Mouse (Mus musculus): Measurements from ENCODE around the gene Bcor. TPM values are rescaled to one million over a fixed set of nuclear protein-coding genes. Genes with fewer than 3 reads are reported as not detected.

Bcor gene
- polyA plus RNA-seq, 1 experiment from 2014 or later: 14.5 TPM

DNA sequence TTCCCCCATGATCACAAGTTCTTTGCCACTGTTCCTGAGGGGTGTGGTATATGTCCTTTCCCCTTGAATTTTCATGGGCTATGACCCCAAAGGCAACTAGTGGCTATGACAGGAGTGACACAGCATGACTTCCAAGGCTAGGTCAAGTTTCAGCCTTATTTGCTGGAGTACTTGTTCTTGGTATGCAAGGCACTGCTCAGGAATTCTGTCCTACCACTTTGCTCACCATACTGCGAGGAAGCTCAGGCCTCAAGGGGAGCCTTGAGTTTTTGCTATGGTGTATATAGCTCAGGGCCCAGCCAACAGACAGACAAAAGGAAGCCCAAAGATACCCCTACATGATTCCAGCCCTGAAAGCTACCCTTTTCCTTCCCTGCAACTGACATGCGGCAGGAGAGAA, 13.9 kb downstream of the Bcor start:
- H3K4me1 ChIP-seq: peaks cover 21% of the 10 kb centered on the region
- no peak overlapping the region for H3K4me3 ChIP-seq
- H3K9ac ChIP-seq: no peak overlapping the region
- WGBS: 61% methylated on average over 2 of the region's 2 CpGs
- no peak overlapping the region for H3K4me2 ChIP-seq
- ATAC-seq (ENCODE audit: extremely low read depth, insufficient number of reproducible peaks, low FRiP score, low TSS enrichment): no peak
- H3K27me3 ChIP-seq (replicated peaks): peaks cover 61% of the 10 kb centered on the region
- H3K27ac ChIP-seq (replicated peaks): no peak overlapping the region
- H3K36me3 ChIP-seq: no peaks in the 10 kb centered on the region
- no peaks in the 10 kb centered on the region for H3K9me3 ChIP-seq

DNA sequence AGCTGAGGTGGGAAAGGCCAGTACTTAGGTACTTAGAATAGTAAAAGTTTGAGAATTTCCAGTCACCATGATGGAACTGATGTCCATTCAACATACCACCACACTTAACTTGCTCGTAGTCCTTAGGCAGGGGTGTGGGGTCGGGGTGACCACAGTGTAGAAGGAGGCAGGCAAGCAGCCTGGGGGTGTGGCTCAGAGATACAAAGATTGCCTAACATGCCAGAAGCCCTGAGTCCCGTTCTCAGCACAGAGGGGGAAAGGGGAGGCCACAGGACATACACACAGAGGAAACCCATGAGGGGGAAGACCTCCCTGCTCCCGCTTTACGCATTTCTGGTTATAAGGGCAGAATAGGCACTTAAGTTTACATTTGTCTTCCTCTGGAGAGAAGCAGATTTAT, 17.3 kb downstream of the Bcor start:
- Histone ChIP-seq H3K9ac (no peak overlapping the region), H3K27me3 (replicated peaks) (peaks cover 69% of the 10 kb centered on the region), H3K4me1 (peaks cover 12% of the 10 kb centered on the region), H3K27ac (replicated peaks) (no peak overlapping the region), H3K36me3 (no peaks in the 10 kb centered on the region), H3K4me2 (no peak overlapping the region), H3K4me3 (no peak overlapping the region), H3K9me3 (no peaks in the 10 kb centered on the region)
- WGBS: 60% methylated on average over 5 of the region's 5 CpGs
- ATAC-seq (ENCODE audit: extremely low read depth, insufficient number of reproducible peaks, low FRiP score, low TSS enrichment): no peak

DNA sequence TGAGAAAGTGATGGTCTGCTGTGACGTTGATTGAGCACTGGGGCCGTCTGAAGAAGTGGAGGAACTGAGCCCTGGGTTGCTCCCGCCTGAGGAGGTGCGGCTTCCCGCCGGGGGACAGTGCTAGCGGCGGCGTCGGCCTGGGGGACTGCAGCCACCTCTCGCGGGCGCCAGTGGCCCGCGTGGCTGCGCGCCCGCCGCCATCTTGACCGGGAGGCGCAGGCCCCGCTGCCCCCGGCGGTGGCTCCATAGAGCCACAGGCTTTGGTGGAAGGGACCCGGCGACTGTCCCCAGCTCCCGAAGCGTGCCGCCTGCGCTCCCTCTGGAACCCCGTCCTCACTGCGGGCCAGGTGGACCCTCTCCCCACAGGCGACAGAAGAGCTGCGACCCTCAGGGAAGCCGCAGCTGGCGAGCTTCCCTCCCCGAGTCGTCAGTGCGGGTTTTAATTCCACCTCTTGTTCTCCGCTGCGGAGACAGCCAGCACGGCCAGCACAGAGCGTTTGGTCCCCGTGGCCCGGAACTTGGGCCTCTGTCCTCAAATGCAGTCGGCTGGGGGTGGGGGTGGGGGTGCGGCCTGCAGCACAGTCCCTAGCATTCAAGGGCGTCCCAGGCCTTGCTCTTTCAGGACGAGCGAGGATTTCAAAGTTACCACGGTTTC, 19.9 kb downstream of the Bcor start:
- no peak for ATAC-seq (ENCODE audit: extremely low read depth, insufficient number of reproducible peaks, low FRiP score, low TSS enrichment)
- no peaks in the 10 kb centered on the region for H3K9me3 ChIP-seq
- H3K4me3 ChIP-seq: peak overlapping the region; percentile 48
- H3K4me1 ChIP-seq: peaks cover 15% of the 10 kb centered on the region
- peak overlapping the region; percentile 73 for H3K4me2 ChIP-seq
- no peaks in the 10 kb centered on the region for H3K36me3 ChIP-seq
- 2% methylated on average over 51 of the region's 51 CpGs for WGBS
- peaks cover 91% of the 10 kb centered on the region for H3K27me3 ChIP-seq (replicated peaks)
- H3K9ac ChIP-seq: peak overlapping the region; percentile 83
- peak overlapping the region; percentile 68 for H3K27ac ChIP-seq (replicated peaks)

DNA sequence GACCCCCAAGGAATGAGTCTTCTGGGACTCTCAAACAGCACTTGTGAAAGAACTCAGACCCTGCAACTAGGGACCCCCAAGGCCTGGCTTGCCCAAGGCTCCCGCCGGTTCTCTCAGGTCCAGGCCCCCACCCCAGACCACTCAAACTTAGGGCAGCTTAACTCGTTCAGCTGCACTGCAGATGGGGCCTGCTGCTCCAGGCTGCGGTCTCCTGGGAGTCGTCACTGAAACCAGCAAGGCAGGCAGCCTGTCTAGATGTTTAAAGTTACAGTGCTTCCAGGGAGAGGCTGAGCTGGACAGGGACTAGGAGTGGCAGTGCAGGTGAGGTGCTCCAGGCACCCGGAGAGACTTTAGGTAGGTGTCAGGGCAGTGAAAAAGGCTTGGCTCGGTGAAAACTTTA, 21.9 kb downstream of the Bcor start:
- no peak overlapping the region for H3K4me2 ChIP-seq
- 31% methylated on average over 7 of the region's 7 CpGs for WGBS
- peaks cover 33% of the 10 kb centered on the region for H3K4me1 ChIP-seq
- no peak for ATAC-seq (ENCODE audit: extremely low read depth, insufficient number of reproducible peaks, low FRiP score, low TSS enrichment)
- H3K9me3 ChIP-seq: no peaks in the 10 kb centered on the region
- no peak overlapping the region for H3K27ac ChIP-seq (replicated peaks)
- H3K4me3 ChIP-seq: no peak overlapping the region
- no peaks in the 10 kb centered on the region for H3K36me3 ChIP-seq
- H3K9ac ChIP-seq: no peak overlapping the region
- peaks cover 97% of the 10 kb centered on the region for H3K27me3 ChIP-seq (replicated peaks)

DNA sequence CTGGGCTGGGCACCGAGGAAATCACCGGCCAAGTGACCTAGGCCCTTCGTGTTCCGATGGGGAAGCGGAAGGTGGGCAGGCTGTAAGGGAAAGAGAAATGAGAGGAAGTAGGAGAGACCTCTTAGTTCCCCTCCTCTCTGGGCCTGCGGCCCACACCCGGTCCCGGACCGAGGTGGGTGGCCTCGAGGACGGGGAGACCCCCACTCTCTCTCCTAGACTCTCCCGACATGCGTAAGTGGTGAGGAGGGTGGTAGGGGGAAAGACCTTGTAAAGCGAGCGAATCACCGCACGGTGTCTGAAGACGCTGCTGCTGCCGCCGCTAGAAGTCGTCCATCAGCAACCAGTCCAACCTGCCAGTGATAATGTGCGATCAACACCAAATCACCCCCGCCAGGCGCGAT, 23.0 kb downstream of the Bcor start:
- Histone ChIP-seq H3K4me3 (peak overlapping the region; percentile 52), H3K4me1 (peaks cover 44% of the 10 kb centered on the region), H3K27me3 (replicated peaks) (peaks cover 98% of the 10 kb centered on the region), H3K4me2 (peak overlapping the region; percentile 81), H3K9ac (peak overlapping the region; percentile 80), H3K9me3 (no peaks in the 10 kb centered on the region), H3K27ac (replicated peaks) (peak overlapping the region; percentile 88), H3K36me3 (no peaks in the 10 kb centered on the region)
- ATAC-seq (ENCODE audit: extremely low read depth, insufficient number of reproducible peaks, low FRiP score, low TSS enrichment): no peak
- WGBS: 2% methylated on average over 25 of the region's 25 CpGs

DNA sequence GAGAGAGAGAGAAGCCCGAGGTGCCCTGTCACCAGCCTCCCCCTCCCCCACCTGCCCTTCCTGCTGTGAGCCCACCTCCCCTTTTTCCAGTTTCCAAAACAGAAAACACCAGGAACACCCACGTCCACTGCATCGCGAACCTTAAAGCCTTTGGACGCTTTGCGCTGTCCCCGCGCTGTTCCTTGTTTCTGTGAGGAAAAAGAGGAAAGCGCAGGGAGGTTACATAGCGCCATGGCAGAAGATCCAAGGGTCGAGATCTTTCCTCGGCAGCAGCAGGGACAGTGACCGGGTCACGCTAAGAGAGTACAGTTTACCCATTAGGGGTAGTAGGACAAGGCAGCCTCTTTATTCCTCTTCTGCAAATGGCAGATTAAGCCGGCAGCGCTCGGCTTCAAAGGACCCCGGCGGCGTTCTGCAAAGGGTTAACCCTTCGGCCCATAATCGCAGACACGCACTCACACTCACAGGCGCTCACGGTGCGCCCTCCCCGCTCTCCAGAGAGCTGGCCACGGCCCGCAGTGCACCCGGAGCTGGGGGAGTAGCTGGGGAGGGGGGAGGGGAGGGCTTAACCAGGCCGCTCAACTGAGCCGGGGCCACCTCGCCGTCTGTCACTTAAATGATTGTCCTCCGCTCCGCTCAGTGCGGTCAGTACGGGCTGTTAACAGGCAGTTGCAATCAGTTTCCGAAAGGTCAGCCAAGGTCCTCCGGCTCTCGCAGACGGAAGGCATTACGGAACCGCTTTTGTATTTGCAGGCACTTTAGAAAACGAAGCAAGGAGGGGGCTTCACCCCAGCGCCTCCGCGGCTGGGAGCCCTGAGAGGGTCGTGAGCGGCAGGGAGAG, 23.7 kb downstream of the Bcor start:
- no peaks in the 10 kb centered on the region for H3K36me3 ChIP-seq
- H3K27me3 ChIP-seq (replicated peaks): peaks cover 98% of the 10 kb centered on the region
- no peaks in the 10 kb centered on the region for H3K9me3 ChIP-seq
- peak overlapping the region; percentile 81 for H3K4me2 ChIP-seq
- peak overlapping the region; percentile 52 for H3K4me3 ChIP-seq
- ATAC-seq (ENCODE audit: extremely low read depth, insufficient number of reproducible peaks, low FRiP score, low TSS enrichment): no peak
- peaks cover 46% of the 10 kb centered on the region for H3K4me1 ChIP-seq
- WGBS: under 1% methylated on average over 48 of the region's 50 CpGs
- peak overlapping the region; percentile 88 for H3K27ac ChIP-seq (replicated peaks)
- peak overlapping the region; percentile 80 for H3K9ac ChIP-seq

DNA sequence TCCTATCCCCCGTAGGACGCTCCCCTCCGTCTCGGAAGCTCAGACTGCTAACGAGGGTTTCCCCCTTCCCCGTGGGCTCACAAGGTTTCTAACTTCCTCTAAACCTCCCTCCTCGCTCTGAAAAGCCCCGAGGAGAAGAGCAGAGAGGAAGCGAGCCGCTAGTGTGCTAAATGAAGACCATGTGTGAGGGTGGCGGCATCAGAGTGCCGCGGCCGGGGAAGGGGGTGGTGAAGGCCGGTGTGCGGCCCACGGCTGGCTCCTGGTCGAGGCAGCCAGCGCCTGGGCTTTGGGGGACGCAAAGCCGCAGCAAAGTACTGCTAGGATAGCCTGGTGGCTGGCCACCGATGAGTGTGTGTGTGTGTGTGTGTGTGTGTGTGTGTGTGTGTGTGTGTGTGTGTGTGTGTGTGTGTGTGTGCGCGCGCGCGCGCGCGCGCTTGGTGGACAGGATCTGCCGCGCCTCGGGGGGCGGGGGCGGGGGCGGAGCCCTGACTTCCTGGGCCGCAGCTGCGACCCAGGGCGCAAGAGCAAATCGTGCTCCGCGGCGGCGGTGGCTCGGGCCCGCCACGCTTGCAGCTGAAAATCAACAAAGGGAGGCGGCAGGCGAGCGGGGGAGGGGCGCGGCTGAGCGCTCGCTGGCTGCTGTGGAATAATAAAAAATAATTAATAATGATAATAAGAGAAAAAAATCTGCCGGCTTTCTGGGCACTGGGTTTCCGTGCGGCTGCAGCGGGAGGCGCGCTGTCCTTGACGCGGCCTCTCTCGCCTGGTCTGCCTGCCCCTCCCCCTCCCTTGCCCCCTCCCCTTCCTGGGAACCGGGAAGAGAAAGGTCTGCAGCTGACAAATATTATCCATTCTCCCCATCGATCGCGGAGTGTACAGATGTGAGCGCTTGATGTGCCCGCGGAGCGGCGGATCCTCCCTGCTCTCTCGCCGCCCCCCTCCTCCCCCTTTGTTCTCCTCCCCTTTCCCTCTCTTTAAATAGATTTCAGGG, 24.7 kb downstream of the Bcor start:
- peak overlapping the region; percentile 52 for H3K4me3 ChIP-seq
- WGBS: 2% methylated on average over 49 of the region's 75 CpGs
- H3K27me3 ChIP-seq (replicated peaks): peaks cover 98% of the 10 kb centered on the region
- H3K9ac ChIP-seq: peak overlapping the region; percentile 80
- peak overlapping the region; percentile 81 for H3K4me2 ChIP-seq
- ATAC-seq (ENCODE audit: extremely low read depth, insufficient number of reproducible peaks, low FRiP score, low TSS enrichment): peak; percentile 51; the same call in 1 of the 2 replicates
- H3K36me3 ChIP-seq: no peaks in the 10 kb centered on the region
- peak overlapping the region; percentile 88 for H3K27ac ChIP-seq (replicated peaks)
- H3K9me3 ChIP-seq: no peaks in the 10 kb centered on the region
- peaks cover 54% of the 10 kb centered on the region for H3K4me1 ChIP-seq

DNA sequence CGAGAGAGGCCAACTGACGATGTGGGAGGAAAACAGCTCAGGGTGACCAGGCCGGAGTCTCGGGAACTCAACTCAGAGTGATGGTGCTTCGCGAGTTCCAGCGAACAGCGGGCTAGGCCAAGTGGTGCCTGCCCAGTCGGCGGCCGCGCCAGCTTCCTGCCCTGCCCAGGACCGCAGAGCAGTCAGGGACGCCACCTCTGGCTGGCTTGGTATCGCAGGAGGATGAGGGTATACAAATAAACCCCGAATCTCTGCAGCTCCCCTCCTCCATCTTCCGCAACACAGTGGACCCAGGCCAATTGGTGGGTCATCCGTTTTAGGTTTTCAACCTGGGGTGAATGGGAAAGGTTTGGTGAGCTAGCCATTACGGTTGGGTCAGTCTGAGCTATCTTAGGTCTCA, 25.6 kb downstream of the Bcor start:
- Histone ChIP-seq H3K4me1 (peaks cover 62% of the 10 kb centered on the region), H3K27ac (replicated peaks) (peak overlapping the region; percentile 88), H3K9ac (peak overlapping the region; percentile 80), H3K4me3 (peak overlapping the region; percentile 52), H3K27me3 (replicated peaks) (peaks cover 98% of the 10 kb centered on the region), H3K9me3 (no peaks in the 10 kb centered on the region), H3K4me2 (peak overlapping the region; percentile 81), H3K36me3 (no peaks in the 10 kb centered on the region)
- WGBS: 5% methylated on average over 19 of the region's 19 CpGs
- no peak for ATAC-seq (ENCODE audit: extremely low read depth, insufficient number of reproducible peaks, low FRiP score, low TSS enrichment)

DNA sequence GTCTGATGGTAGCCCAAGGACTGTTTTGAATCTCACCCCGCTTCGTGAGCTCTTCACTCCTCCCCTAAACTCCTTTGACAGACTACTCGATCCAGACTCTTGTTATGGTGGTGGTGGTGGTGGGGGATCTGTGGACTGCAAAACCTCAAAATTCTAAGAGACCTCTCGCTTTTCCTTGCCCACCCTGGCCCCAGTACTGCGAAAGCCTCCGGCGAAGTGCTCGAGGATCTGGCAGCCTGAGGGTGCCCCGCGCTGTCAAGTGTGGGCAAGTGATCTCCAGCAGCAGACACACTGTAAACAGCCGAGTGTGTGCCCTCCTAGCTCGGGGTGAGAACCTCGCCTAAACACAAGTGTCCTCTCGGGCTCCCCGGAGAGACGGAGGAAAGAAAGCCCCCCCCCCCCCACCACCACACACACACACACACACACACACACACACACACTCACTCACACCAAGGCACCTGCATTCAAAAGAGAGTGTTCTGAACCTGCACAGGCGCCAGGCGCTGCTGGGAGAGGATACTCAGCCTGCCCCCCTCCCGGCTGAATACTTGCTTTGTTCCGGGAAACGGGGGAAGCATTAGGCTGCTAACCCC, 26.2 kb downstream of the Bcor start:
- Histone ChIP-seq H3K27ac (replicated peaks) (peak overlapping the region; percentile 88), H3K27me3 (replicated peaks) (peaks cover 98% of the 10 kb centered on the region), H3K4me1 (peaks cover 68% of the 10 kb centered on the region), H3K4me3 (peak overlapping the region; percentile 52), H3K4me2 (peak overlapping the region; percentile 81), H3K9ac (peak overlapping the region; percentile 80), H3K36me3 (no peaks in the 10 kb centered on the region), H3K9me3 (no peaks in the 10 kb centered on the region)
- no peak for ATAC-seq (ENCODE audit: extremely low read depth, insufficient number of reproducible peaks, low FRiP score, low TSS enrichment)
- 7% methylated on average over 17 of the region's 21 CpGs for WGBS

DNA sequence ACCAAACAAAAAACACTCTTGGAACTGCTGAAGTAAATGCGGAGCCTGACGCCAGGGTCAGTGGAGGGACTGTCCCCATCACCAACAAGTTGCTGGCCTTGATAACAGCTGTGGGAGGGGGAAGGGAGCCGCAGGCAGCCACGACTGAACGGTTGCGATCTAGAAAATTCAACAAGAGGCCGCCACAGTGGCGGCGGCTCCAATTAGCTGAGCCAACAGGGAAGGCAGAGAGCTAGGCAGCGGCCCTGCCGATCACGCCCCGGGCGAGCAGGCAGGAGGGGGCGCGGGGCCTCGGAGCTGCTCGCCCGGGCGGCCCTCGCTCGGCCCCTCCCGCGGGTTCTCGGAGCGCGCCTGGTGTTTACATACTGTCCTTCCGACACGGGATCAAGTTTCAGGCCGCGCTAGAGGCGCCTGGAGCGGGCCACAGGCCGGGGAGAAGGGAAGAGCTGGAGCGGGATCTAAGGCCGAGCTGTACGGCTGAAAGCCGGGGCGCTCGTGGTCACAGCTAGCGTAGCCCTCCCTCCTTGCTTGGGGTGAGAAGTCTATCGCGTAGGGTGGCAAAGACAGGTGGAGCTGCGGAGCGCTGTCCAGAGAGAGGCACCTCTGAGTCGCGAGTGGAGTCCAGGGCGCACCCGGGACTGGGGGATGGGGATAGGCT, 26.8 kb downstream of the Bcor start:
- Histone ChIP-seq H3K4me2 (peak overlapping the region; percentile 81), H3K27me3 (replicated peaks) (peaks cover 98% of the 10 kb centered on the region), H3K9ac (peak overlapping the region; percentile 80), H3K9me3 (no peaks in the 10 kb centered on the region), H3K27ac (replicated peaks) (peak overlapping the region; percentile 88), H3K36me3 (no peaks in the 10 kb centered on the region), H3K4me1 (peaks cover 70% of the 10 kb centered on the region), H3K4me3 (peak overlapping the region; percentile 52)
- ATAC-seq (ENCODE audit: extremely low read depth, insufficient number of reproducible peaks, low FRiP score, low TSS enrichment): peak; percentile 17
- WGBS: under 1% methylated on average over 44 of the region's 49 CpGs
